Mouse (Mus musculus) CH12F3 (cell line): ENCODE measurements around the gene Gm44579.

Experiments used
- in situ Hi-C: fragments of 300-500 bp; cut with MboI; formaldehyde crosslinking; loops from 2 replicates; pipeline ENCODE4 v1.14.3; 2020; ENCODE audit warnings: low sequenced_read_pairs

The Gm44579 gene

DNA sequence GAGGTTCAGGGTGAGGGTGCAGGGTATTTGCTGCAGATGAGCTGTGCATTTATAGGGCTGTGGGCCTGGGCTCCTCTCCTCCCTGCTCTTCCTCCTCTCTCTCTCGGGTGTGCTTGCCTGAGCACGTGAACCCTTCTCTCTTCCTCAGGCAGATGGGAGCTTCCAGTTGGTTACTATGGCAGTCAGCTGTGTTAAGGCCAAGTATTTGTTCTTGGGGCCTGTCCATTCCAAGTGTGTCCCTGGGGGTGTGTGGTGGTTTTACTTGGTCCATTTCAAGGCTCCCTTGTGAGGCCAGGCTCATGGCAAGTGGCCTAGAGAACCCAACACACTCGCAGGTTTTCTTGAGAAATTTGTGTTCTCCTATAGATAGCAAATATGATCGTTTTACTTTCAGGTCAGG lies at the start of gene Gm44579, which contains the start of gene Olfr287:
TSS of gene Gm44579 (minus strand) at position 101 of the 400 bp plus-strand sequence.
TSS of gene Olfr287 (minus strand) at position 180 of the 400 bp plus-strand sequence.
- in situ Hi-C loops, result no loop called here

DNA sequence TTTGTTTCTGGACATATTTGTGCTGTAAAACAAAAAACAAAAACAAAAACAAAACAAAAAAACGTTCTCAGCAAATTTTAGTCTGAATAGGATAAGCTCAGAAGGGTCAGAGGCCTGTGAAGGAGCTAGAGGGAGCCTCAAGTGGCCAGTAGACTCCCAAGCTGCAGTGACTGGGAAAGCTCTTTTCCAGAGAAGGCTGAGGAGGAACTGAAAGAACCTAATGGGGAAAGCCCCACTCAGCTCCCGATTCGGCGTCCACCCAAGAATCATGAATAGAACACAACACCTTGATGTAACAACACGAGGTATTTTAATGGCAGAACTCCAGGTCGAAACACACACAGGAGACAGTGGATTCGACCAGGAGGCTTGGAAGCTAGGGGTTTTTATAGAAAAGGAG lies 37.0 kb upstream of the Gm44579 start:
- in situ Hi-C loops, result no loop called here

DNA sequence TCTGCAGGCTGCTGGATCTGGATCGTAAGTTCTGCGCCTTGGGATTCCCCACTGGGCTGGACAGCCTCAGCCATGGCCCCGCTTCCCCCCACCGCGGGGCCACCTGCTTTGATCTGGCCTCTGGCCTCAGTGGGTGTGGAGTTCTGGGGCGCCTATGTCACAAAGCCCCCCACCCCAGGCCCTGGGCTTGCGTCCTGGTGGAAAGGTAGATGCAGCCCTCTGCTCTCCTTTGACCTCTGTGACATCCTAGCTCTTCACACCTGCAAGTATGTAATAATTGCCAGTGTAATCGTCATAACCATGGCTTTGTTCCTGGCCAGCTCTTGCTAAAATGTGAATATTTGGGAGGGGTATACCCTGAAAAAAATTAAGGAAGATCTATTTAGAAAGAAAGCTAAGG lies 36.4 kb upstream of the Gm44579 start, which contains the start of gene H1fnt:
TSS of gene H1fnt (minus strand) at position 101 of the 400 bp plus-strand sequence.
- in situ Hi-C loops, result no loop called here

DNA sequence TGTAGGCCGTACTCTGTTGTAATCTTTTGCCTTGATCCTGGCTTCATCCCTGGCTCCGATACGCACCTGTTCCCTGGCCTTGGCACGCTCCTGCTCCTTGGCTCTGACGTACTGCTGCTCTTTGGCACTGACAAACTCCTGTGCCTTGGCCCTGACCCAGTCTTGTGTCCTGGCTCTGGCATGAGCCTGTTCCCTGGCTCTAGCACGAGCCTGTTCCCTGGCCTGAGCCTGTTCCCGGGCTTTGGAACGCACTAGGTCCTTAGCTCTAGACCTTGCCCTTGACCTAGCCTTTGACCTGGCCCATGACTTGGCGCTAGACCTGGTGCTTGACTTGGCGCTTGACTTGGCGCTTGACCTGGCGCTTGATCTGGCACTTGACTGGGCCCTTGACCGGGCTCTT lies 35.5 kb upstream of the Gm44579 start:
- in situ Hi-C loops, result no loop called here

DNA sequence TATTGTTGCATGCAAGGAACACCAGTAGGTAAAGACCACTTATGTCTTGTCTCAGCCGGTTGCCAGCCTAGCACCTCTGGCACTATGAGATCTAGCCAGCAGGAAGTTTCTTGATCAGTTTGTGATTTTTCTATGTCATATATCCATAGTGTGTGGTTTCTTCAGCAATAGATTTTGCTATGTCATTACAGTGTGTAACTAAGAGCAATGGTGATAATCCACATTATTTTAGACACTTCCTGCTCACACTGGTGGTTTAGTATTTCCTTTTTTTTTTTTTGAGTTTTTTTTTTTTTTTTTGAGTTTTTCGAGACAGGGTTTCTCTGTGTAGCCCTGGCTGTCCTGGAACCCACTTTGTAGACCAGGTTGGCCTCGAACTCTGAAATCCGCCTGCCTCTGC lies 14.7 kb upstream of the Gm44579 start:
- in situ Hi-C loops, result no loop called here

DNA sequence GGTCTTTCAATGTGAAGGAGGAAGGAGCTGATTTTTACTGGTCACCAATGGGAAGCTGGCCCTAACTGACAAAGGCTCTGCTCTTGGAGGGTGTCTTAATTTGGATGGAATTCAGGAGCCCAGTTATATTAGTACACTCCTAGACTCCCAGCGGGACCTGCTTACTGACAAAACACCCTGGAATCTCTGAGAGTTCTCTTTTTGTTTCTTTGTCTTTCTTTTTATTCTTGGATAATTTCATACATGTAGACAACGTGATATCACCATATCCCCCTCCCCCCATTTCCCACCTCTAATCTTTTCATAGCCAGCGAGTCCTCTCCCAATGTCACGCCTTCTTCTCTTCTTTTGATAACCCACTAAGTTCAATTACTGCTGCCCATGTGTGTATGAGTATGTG lies 13.6 kb upstream of the Gm44579 start, which contains the start of gene Olfr286:
TSS of gene Olfr286 (minus strand) at position 101 of the 400 bp plus-strand sequence.
- in situ Hi-C loops, result no loop called here

DNA sequence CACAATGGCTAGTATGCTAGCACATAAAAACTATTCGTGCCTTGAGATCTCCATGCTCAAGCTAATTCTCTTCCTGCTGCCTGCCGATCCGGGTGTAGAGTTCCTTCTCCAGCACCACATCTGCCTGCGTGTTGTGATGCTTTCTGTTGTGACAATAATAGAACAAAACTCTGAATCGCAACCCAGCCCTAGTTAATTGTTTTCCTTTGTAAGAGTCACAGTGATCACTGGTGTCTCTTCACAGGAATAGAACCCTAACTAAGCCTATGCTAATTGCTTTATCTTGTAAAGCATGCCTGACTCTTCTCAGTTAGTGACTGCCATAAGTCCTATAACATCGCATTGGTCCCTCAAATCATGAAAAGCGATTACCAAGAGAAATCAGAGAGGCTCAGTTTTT lies 5.3 kb upstream of the Gm44579 start:
- in situ Hi-C loops, result no loop called here

DNA sequence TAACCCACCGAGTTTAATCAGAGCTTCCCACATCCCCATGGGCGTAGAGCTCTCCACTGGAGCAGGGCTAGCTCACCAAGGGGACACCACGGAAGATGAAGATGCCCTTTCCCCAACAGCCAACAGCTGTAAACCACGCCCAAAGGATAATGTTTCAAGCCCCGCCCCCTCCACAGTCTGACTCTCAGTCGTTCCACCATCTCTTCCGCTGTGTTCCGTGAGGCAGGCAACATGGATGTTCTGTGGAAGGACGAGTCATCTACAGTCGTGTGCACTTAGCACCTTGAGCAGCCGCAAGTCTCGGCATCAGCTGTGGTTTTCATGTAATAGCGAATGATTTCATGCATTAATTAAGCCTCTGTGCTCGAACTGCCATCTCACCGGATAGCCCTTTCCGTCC lies 4.8 kb upstream of the Gm44579 start:
- in situ Hi-C loops, result no loop called here

DNA sequence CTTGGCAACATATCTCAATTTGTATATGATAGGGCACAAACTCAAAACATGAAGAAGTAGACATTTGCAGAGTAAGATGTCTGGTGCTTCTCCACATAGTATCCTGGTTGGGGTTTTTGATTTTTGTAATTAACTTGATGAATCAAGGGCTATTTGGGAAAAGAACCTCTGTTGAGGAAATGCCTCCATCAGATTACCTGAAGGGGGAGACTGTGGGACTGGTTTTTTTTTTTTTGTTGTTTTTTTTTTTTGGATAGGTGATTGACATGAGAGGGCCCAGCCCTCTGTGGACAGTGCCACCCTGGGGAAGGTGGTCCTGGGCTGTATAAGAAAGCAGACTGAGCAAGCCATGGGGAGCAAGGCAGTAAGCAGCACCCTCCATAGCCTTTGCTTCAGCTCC lies 1.6 kb upstream of the Gm44579 start:
- in situ Hi-C loops, result no loop called here

DNA sequence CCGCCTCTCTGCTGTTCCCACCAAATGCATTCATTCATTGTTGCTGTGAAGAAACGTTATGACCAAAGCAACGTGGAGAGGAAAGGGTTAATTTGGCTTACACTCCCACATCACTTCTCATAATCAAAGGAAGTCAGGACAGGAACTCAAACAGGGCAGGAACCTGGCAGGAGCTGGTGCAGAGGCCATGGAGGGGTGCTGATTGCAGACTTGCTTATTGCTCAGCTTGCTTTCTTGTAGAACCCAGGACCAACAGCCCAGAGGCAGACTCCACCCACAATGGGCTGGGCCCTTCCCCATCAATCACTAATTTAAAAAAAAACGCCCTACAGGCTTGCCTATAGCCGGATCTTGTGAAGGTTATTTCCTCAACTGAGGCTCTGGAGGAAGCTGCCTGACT lies 6.6 kb downstream of the Gm44579 start:
- in situ Hi-C loops, result no loop called here

DNA sequence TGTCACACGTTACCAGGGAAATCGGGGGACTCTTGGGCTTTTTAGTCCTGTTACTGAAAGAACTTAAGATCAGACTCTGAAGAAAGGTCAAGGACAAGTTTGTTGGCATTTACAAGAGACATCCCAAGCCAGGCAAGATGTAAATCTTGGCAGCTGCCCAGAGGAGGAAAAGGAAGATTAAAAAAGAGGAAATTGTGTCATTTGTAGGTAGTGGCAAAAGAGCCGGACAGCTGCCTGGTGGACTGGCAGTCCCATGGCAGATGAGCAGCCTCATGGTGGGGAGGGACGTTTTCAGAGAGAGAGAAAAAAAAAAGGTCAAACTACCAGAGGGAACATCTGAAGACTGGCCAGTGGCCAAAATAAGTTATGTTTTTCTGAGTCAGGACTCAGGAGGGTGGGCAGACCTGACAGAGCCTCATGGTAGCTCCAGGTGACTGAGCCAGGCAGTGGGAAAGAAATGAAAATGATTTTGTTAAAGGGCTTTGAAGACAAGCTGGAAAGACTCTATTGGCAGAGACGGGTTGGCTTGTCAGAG lies 7.4 kb downstream of the Gm44579 start:
- in situ Hi-C loops, result no loop called here

DNA sequence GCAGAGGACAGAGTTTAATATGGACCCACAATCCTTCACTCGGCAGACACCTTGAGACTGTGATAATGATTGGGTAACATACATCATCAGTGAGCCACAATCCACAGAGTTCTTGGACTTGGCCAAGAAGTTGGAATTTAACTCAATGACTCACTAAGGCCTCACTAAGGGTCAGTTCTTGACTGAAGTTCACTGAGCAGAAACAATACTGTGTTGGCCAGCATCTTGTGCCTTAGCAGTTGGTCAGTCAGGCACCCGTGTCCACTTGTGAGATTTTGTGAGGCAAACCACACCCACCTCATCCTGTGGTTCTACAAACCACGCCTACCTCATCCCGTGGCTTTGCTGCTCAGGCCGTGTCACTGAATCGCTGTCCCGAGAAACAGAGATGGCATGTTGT lies 11.1 kb downstream of the Gm44579 start:
- in situ Hi-C loops, result no loop called here

DNA sequence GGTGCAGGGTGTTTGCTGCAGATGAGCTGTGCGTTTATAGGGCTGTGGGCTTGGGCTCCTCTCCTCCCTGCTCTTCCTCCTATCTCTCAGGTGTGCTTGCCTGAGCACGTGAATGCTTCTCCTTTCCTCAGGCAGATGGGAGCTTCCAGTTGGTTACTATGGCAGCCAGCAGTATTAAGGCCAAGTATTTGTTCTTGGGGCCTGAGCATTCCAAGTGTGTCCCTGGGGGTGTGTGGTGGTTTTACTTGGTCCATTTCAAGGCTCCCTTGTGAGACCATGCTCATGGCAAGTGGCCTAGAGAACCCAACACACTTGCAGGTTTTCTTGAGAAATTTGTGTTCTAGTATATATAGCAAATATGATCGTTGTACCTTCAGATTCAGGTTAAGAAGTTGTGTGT lies 25.3 kb downstream of the Gm44579 start, which contains the start of gene Olfr288:
TSS of gene Olfr288 (minus strand) at position 101 of the 400 bp plus-strand sequence.
- in situ Hi-C loops, result loop anchor here (25.0 kb wide), 1 partner anchor 192 kb away; the partner anchor contains the start of gene Olfr283

DNA sequence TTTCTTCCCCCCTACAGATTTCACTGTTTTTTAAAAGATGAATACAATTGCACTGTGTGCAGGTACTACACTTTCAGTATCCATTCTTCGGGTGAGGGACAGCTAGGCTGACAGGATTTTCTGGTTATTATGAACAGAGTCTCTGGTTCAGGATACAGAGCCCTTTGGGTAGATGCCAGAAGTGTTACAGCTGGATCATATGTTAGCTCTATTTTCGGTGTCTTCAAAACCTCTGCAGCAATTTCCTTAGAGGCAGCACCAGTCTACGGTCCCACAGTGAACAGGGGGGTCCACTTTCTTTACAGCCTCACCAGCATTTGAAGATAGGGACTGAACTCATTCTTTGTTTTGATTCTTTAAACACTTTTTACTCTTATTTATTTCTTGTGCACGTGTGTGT lies 36.3 kb downstream of the Gm44579 start:
- in situ Hi-C loops, result loop anchor here (25.0 kb wide), 1 partner anchor 203 kb away; the partner anchor contains the start of gene Olfr283

DNA sequence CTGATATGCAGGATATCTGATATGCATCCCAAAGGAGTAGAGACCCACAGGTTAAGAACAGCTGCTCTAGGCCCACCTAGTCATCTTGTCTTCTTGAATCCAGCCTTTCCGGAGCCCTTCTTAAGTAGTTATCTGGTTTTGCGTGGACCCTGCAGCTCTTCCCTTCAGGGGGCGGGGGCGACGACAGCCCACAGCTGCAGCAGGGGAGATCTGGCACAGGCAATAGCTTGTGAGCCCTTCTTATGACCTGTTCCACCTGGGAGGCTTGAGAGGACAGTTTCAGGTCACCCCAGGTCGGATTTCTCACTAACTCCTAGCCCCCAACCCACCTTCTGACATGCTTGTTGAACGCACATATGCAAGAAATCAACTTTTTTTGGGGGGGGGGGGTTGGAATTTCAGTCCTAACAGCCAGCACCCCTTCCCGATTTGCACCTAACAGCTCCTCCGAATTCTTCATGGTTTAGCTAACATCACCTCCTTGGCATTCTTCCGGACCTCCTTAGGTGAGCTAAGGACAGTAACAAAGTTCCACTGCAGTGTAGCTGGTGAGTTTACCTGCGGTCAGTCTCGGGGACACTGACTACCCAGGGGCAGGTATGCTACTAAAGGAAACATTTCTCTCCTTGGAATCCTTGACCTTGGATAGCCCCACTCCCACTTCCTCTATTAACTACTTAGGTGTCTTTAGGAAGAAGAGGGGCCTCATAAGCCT lies 38.8 kb downstream of the Gm44579 start:
- in situ Hi-C loops, result loop anchor here (25.0 kb wide), 1 partner anchor 205 kb away; the partner anchor contains the start of gene Olfr283

DNA sequence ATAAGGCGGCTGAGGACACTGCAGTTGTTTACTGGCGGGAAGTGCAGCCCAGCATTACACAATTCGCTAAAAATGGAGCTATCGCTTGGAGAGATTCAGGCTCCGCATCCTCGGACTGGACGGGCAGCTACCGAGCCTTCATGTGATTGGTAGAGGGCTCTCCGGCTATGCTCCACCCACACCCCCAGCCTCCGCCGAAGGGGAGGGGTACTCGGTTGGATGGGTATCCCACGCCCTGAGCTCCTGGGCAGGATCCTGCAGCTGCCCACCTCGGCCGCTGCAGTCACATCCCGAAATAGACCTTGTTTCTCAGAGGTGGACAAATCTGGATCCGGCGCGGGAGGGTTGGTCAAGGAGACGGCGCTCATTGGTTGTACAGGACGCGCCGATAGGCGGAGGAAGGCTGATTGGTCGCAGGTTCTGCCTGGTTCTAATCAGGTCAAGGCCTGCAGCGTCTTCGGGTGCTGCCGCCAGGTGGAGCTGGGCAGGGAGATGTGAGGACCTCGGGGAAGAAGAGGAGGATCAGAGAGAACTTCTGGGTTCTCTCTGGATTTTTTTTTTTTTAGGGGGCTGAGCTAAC lies 39.6 kb downstream of the Gm44579 start:
- in situ Hi-C loops, result loop anchor here (25.0 kb wide), 1 partner anchor 206 kb away; the partner anchor contains the start of gene Olfr283

DNA sequence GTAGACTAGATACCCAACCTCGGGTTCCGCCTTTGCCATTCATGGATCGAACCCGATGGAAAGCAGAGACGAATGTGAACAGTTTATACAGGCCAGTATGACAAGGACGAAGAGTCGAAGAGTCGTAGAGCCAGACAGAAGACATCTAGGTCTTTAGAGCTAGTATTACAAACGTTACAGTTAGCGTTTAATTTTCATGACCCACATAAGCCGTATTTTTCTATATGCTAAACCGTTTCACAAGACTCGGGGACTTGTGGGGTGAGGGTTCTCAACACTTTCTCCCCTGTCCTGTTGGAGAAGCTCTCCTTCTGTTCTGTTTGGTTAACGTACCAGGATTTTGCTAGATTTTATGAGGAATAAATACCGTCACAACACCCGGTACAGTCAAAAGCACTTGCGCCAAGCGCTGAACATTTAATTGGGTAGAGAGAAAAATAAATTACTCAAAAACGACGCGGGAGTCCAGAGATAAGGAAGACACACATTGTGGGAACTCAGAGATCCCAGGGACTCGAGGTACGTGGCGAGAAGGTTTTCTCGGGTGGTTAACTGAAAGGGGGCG lies 40.1 kb downstream of the Gm44579 start:
- in situ Hi-C loops, result loop anchor here (25.0 kb wide), 1 partner anchor 207 kb away; the partner anchor contains the start of gene Olfr283

DNA sequence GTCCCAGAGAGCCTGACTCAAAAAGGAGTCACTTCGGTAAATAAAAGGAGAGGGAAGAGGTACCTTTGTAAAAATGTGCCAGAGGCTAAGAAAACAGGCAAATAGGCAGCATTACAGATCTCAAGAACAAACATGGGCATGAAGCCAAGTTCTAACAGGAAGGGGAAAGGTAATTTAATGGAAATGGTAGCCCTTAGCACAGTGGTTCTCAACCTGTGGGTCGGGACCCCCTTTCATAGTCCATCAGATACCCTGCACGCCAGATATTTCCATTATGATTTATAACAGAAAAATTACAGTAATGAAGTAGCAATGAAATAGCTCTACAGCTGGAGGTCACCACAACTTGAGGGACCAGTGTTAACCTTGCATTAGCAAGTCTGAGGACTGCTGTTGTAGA lies 43.5 kb downstream of the Gm44579 start:
- in situ Hi-C loops, result loop anchor here (25.0 kb wide), 1 partner anchor 210 kb away; the partner anchor contains the start of gene Olfr283

DNA sequence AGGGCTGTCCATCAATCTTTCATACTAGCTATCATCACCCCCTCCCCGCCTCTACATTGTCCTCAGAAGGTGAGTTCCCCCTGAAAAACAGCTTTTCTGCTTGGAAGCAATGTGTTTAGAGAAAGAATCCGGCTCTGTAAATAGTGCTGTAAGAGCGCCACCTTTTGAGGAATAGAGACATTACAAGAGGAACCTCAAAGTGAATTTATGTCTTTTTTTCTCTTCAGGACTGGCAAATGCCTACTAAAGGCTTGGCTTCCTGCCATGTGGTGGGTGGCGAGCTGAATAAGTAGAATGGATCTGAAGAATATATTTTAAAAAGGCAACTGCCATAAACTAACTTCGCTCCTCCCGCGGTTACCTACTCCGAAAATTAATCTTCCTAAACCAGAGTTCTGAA lies 47.0 kb downstream of the Gm44579 start:
- in situ Hi-C loops, result no loop called here

DNA sequence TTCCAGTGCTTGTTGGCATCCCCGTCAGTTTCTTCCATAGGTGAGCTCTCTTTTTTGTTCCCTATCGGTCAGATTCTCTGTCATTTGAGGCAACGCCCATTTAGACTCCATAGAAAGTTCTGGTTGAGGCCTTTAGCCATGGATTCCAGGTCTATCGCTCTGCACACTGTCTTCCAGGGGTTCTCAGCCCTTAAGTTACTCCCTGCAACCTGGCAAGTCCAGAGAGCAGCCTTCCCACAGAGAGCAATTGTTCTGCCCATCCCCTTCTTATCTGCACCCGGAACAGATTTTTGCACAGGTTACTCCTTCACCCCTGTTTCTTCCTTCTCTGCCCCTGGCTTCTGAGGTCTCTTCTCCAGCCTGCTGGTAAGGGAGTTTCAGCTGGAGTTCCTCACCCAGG lies 48.7 kb downstream of the Gm44579 start:
- in situ Hi-C loops, result no loop called here

DNA sequence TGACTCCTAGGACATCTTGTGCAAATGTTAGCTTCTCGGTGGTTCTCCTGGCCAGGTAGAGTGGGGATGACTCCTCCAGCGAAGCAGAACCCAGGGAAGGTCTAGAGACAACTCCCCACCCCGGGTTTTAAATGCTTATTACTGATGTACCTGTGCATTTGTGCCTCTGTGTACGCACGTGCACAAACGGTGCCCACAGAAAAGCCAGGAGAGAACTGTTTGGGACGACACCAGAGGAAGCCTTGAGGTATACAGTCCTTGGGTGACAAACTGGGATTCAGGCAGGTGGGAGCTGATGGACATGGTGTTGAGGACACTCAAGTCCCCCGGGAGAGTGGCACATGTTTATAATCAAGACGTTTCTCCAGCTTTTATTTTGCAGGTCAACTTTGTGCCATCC lies 49.9 kb downstream of the Gm44579 start:
- in situ Hi-C loops, result no loop called here
